Comparison of ENCODE assay signal across 9 mouse cellular contexts in the genomic region with DNA sequence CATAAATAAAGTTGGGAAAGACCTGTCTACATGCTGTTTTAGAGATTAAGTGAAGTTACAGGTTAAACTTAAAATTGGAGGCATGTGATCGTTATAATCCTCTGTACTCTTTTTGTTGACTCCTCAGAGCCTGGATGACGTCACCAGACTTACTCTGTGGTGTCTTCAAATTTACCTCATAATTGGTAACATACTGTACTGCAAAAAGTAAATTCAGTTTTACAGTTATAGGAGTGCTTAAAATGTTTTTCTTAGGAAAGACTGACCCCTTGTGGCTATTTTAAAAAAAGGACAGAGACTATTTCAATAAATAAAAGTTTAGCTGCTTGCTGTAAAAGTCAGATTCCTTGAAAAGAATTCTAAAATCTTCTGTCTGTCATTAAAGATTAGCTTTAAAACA. TPM values are rescaled to one million over a fixed set of nuclear protein-coding genes. Genes with fewer than 3 reads are reported as not detected.
A peak's percentile ranks its signal among the peaks of the same experiment; 100 is the strongest.
DNase-seq lines count a peak whose midpoint lies in the region; ATAC-seq lines count a peak whose summit lies in the region.
"Had no signal": no experiment of that assay in that cellular context is flagged by ENCODE, and none has a peak within 500 bp of the region (broad histone marks: within the 10 kb centered on the region; RNA-seq: fewer than 3 reads in every experiment).

No protein-coding gene starts in this region.

- DNase-seq in heart, adult 8-10 months (ENCODE audit: low spot score), result peak; percentile 60
- DNase-seq in heart, postnatal 14 days, result no peak
- peak; percentile 65 for DNase-seq in thymus, postnatal 0 days (ENCODE audit: low spot score)
- no peak for DNase-seq in thymus, adult 18-20 months
- peak; percentile 79 for DNase-seq in embryonic facial prominence, embryonic 14.5 days (ENCODE audit: low spot score)
- no peak for DNase-seq in urinary bladder, adult 2 months (ENCODE audit: low spot score)
- no peak for DNase-seq in right cerebral cortex, postnatal 10 days (ENCODE audit: low spot score in 2 of 2)

- H3K4me2 ChIP-seq in embryonic facial prominence, embryonic 14.5 days (ENCODE audit: low read depth, low read length), result no peak overlapping the region
- H3K4me2 ChIP-seq: heart, embryonic 13.5 days had no signal

- H3K36me3 ChIP-seq in embryonic facial prominence, embryonic 14.5 days (ENCODE audit: control insufficient read depth, insufficient read depth, low read length), result peaks cover 15% of the 10 kb centered on the region; the same call in 1 of the 2 replicates

- 0 out of 2 replicates have a peak, but pooled peaks have one; percentile 53 for ATAC-seq in embryonic facial prominence, embryonic 14.5 days (ENCODE audit: low read depth)
- no peak for ATAC-seq in monocyte, adult 5-6 weeks (replicated peaks; ENCODE audit: insufficient number of reproducible peaks, low FRiP score, low TSS enrichment, poor library complexity, severe bottlenecking)

- no peak overlapping the region for H3K9ac ChIP-seq in embryonic facial prominence, embryonic 14.5 days (ENCODE audit: low read depth, low read length)
- H3K9ac ChIP-seq: heart, embryonic 13.5 days had no signal

- 31% methylated on average over 2 of the region's 2 CpGs for WGBS in embryonic facial prominence, embryonic 14.5 days

- no peaks in the 10 kb centered on the region for H3K27me3 ChIP-seq in embryonic facial prominence, embryonic 14.5 days (replicated peaks; ENCODE audit: control insufficient read depth, insufficient read depth, low read length)
- H3K27me3 ChIP-seq: heart, embryonic 13.5 days had no signal

- no peaks in the 10 kb centered on the region for H3K9me3 ChIP-seq in embryonic facial prominence, embryonic 14.5 days (ENCODE audit: control insufficient read depth, low read length)
- H3K9me3 ChIP-seq: heart, embryonic 13.5 days had no signal

- no peak overlapping the region for H3K4me3 ChIP-seq in embryonic facial prominence, embryonic 14.5 days (ENCODE audit: low read depth, low read length)
- H3K4me3 ChIP-seq: heart, embryonic 13.5 days had no signal

- intact Hi-C loops in heart, postnatal 14 days (cut with DNase I), result loop anchor here (1.0 to 10.0 kb wide), 4 partner anchors 160 to 728 kb away; no protein-coding TSS in a partner anchor

- no peak overlapping the region for H3K27ac ChIP-seq in embryonic facial prominence, embryonic 14.5 days (replicated peaks; ENCODE audit: low read depth, low read length)
- H3K27ac ChIP-seq: heart, embryonic 13.5 days had no signal

- H3K4me1 ChIP-seq in embryonic facial prominence, embryonic 14.5 days (ENCODE audit: control insufficient read depth, insufficient read depth, low read length), result no peaks in the 10 kb centered on the region

RNA-seq across cellular contexts. Expression of a gene that starts 32.1 kb away (rescaled TPM):
- total RNA-seq in heart, adult 8-10 months (2022), result 10 to 100 TPM; 13.7 to 16.1 (median 15.1) TPM
- 10 to 100 TPM; 19.2 to 21.5 TPM for total RNA-seq in heart, postnatal 14 days (2021)
- 2.4 and 3.0 TPM in 2 replicates for polyA plus RNA-seq in thymus, postnatal 0 days (2015; fragmentation: Nextera tagmentation; extraction: Ambion mirVana)
- polyA plus RNA-seq in embryonic facial prominence, embryonic 14.5 days (2014; fragmentation: Nextera tagmentation; extraction: Ambion mirVana), result 7.2 and 7.8 TPM in 2 replicates
- 1.0 to 3.8 TPM (median 1.6 TPM) in 3 replicates for total RNA-seq in monocyte, adult 5-6 weeks (2017)
- polyA plus RNA-seq in urinary bladder, adult 2 months (2012; rRNA removed), result 10.9 and 14.2 TPM in 2 replicates

Comparison
In these comparisons a context has a peak if more than half of its experiments do, and no peak if none do; other contexts are left out.
1. DNase-seq: peak in heart, adult 8-10 months (single experiment), thymus, postnatal 0 days (single experiment) and embryonic facial prominence, embryonic 14.5 days (single experiment); none in heart, postnatal 14 days (0 of 2), thymus, adult 18-20 months (0 of 2), urinary bladder, adult 2 months (single experiment) and right cerebral cortex, postnatal 10 days (0 of 2).